Mouse (Mus musculus) forebrain, embryonic 12.5 days (tissue): ENCODE measurements at regions not wholly inside any gene's neighbourhood (a gene's known extent, or its start where the extent isn't known, plus 50 kb on each side); places are given as distances from the start of the nearest gene placed in this dataset.

Experiments
- ATAC-seq: fragments of 200-750 bp; cut with Nextera tagmentation; 2 replicates; pipeline ENCODE4 v1.8.0; 2017; ENCODE audit warnings: moderate TSS enrichment; ENCODE audit not compliant: low FRiP score
- H3K27ac ChIP-seq: fragments of 300-500 bp; sonication (generic); 2 replicates; pipeline ENCODE4 v1.5.1; 2016; ENCODE audit warnings: mild to moderate bottlenecking
- H3K27me3 ChIP-seq: fragments of 300-500 bp; sonication (generic); 2 replicates; pipeline ENCODE4 v1.6.1; 2016; ENCODE audit warnings: mild to moderate bottlenecking
- H3K36me3 ChIP-seq: fragments of 300-500 bp; sonication (generic); replicated peaks from 2 replicates; pipeline ENCODE4 v1.6.1; 2016; ENCODE audit warnings: mild to moderate bottlenecking
- H3K4me1 ChIP-seq: fragments of 300-500 bp; sonication (generic); 2 replicates; pipeline ENCODE4 v1.6.1; 2016
- H3K4me2 ChIP-seq: fragments of 300-500 bp; sonication (generic); 2 replicates; pipeline ENCODE4 v1.6.1; 2016; ENCODE audit warnings: mild to moderate bottlenecking, moderate library complexity
- H3K4me3 ChIP-seq: fragments of 300-500 bp; sonication (generic); replicated peaks from 2 replicates; pipeline ENCODE4 v1.5.1; 2016; ENCODE audit warnings: mild to moderate bottlenecking
- H3K9ac ChIP-seq: fragments of 300-500 bp; sonication (generic); 2 replicates; pipeline ENCODE4 v1.6.1; 2016; ENCODE audit warnings: mild to moderate bottlenecking
- H3K9me3 ChIP-seq: fragments of 300-500 bp; sonication (generic); 2 replicates; pipeline ENCODE4 v1.6.1; 2016
- WGBS: fragments of 180-500 bp; shearing (Covaris S2); methylation state at CpG from one replicate; pipeline ENCODE4 v1.1.7; 2016; 5-methylcytosine and 5-hydroxymethylcytosine counted together

DNA sequence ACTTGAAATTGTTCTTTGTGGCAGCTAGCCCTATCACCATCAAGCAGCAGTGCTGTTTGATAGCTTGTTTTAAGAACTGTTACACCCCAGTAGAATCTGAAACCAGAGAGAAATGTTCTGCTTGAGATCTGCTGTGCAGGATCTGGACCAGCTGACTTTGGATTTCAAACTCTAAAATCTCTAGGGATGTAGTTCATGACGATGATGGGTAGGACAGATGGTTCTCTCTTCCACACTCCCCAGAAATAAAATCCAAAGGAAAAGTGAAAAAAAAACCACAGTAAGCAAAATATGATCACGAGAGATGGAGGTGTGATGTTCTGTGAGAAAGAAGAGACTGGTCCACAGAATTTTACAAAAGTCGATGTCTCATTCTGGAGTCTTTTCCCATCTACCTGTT is 879.9 kb downstream of the Stpg2 start:
- Histone ChIP-seq H3K4me1 (no peaks in the 10 kb centered on the region), H3K27me3 (no peaks in the 10 kb centered on the region), H3K4me3 (no peak overlapping the region), H3K4me2 (no peak overlapping the region), H3K9me3 (no peaks in the 10 kb centered on the region), H3K27ac (no peak overlapping the region), H3K36me3 (no peaks in the 10 kb centered on the region), H3K9ac (no peak overlapping the region)
- ATAC-seq: no peak
- WGBS: 92% methylated on average over 3 of the region's 3 CpGs

DNA sequence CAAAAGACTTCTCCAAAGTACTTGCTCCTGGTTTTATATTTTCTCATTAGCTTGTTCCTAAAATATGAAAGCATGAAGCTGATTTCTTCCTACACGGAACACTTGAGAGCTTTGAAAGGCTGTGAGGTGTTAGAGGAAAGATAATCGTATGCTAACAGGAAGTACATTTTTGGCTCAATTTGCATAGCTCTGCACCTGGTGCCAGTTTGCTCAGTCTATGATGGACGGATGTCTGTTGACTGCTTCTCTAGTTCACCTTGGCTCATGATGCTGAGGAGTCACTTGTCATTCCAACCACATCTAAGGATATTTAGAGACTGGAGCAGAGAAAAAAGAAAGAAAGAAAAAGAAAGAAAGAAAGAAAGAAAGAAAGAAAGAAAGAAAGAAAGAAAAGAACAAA is 882.5 kb downstream of the Stpg2 start:
- Histone ChIP-seq H3K4me2 (no peak overlapping the region), H3K27me3 (no peaks in the 10 kb centered on the region), H3K27ac (no peak overlapping the region), H3K9ac (no peak overlapping the region), H3K4me1 (no peaks in the 10 kb centered on the region), H3K4me3 (no peak overlapping the region), H3K36me3 (no peaks in the 10 kb centered on the region), H3K9me3 (no peaks in the 10 kb centered on the region)
- WGBS: 87% methylated on average over 3 of the region's 3 CpGs
- ATAC-seq: no peak

DNA sequence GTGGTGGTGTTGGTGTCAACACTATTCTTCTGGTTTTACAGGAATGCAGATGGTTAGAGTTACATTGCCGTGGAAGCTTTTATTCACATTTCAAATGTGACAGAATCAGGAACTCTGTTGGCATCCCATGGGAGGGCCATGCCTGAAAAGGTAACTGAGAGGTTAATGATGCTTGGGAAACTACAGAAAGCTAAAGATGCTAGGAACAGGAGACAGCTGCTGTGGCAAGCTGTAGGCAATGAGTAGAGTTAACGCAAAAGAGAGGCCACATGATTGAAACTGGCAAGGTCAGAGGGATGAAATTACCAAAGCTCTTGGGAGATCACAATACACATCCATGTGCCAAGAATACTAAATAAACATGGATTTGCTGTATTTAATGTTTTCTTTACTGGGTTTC is 886.4 kb downstream of the Stpg2 start:
- WGBS: 73% methylated on average over 2 of the region's 2 CpGs
- ATAC-seq: no peak

DNA sequence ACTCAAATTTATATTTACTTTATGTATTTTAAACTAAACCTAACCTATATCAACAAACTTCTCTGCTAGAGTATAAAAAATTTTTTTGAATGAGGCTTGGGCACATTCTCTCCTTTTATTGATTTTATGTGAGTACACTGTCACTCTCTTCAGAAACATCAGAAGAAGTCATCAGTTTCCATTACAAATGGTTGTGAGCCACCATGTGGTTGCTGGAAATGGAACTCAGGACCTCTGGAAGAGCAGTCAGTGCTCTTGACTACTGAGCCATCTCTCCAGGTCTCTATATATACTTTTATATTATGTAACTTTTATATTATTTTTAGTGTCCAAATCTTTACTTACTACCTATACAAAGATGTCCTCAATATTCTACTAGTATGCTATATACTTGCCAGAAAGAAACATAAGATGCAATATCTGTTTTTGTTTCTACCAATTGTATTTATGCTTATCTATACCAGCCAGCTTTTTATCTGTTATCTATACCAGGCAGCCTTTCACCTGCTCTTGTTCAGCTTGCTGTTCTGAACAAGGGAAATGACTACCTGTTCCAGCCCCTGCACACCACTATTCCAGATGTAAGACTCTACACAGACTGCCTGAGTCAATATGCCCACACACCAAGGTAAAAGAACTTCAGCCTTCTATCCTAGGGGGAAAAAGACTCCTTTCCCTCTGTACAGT is 891.5 kb downstream of the Stpg2 start:
- Histone ChIP-seq H3K4me2 (no peak overlapping the region), H3K4me3 (no peak overlapping the region), H3K36me3 (no peaks in the 10 kb centered on the region), H3K9ac (no peak overlapping the region), H3K27me3 (no peaks in the 10 kb centered on the region), H3K9me3 (no peaks in the 10 kb centered on the region), H3K27ac (no peak overlapping the region), H3K4me1 (no peaks in the 10 kb centered on the region)
- no peak for ATAC-seq

More for the DNA sequence above, 886.4 kb downstream of the Stpg2 start:
- Histone ChIP-seq H3K4me1 (no peaks in the 10 kb centered on the region), H3K4me2 (no peak overlapping the region), H3K27me3 (no peaks in the 10 kb centered on the region), H3K27ac (no peak overlapping the region), H3K9ac (no peak overlapping the region), H3K4me3 (no peak overlapping the region), H3K9me3 (no peaks in the 10 kb centered on the region), H3K36me3 (no peaks in the 10 kb centered on the region)

DNA sequence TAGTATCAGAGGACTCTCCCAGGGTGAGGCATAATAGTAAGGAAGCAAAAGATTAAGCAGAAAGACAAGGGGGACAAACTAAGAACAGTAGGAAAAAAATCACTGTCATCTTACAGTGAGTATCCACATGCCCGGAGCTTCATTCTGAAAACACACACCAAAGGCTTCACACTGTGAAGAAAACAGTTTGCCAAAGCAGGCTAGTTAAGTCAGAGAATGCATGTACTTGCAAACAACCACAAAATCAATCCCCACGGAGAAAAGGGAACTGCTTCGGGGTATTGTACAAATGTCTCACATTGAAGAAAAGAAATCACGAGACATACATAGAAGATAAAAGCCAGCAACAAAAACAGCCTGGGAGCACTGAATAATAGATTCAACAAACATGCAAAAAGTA is 903.9 kb downstream of the Stpg2 start:
- no peak for ATAC-seq
- H3K27ac ChIP-seq: no peak overlapping the region
- H3K4me3 ChIP-seq: no peak overlapping the region
- H3K9me3 ChIP-seq: no peaks in the 10 kb centered on the region
- H3K9ac ChIP-seq: no peak overlapping the region
- WGBS: 42% methylated on average over 4 of the region's 4 CpGs
- H3K27me3 ChIP-seq: no peaks in the 10 kb centered on the region
- no peak overlapping the region for H3K4me2 ChIP-seq
- no peaks in the 10 kb centered on the region for H3K36me3 ChIP-seq
- 0 out of 2 replicates have a peak, but pooled peaks cover 4% of the 10 kb centered on the region for H3K4me1 ChIP-seq

DNA sequence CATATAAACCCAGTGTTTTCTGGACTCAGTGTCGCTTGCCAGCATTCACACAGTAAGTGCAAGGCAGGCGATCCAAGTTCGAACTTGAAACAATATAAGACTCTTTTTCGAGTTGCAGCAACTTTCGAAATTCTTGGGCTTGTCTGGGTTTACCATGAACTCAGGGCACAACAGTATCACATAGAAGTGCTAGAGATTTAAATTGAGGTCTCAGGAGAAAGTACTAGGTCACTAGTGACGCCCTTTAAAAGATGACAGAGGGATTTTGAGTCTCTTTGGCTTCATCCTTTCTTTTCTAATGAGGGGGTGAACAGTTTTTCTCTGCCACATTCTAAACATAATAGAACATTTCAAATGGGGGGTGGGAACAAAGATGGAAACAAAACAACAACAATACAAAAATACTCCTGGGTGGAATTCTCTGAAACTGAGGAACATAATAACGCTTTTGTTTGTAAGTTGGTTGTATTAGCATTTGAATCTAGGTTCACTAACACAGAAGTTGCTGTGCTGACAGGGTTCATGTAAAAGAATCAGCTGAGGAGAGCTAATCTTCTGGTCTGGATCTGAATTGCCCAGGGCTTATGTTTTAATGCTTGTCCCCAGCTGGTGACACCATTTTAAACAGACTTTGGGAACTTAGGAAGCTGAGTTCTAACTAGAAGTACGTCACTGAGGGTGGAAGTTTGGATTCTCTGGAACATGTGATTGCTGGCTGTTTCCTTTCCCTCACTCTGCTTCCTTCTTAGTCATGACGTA is 906.1 kb downstream of the Stpg2 start:
- 59% methylated on average over 9 of the region's 9 CpGs for WGBS
- Histone ChIP-seq H3K27me3 (no peaks in the 10 kb centered on the region), H3K36me3 (no peaks in the 10 kb centered on the region), H3K27ac (no peak overlapping the region), H3K4me2 (no peak overlapping the region), H3K9ac (no peak overlapping the region), H3K9me3 (no peaks in the 10 kb centered on the region), H3K4me3 (no peak overlapping the region), H3K4me1 (0 out of 2 replicates have a peak, but pooled peaks cover 4% of the 10 kb centered on the region)
- peak; percentile 71; the same call in 1 of the 2 replicates for ATAC-seq

DNA sequence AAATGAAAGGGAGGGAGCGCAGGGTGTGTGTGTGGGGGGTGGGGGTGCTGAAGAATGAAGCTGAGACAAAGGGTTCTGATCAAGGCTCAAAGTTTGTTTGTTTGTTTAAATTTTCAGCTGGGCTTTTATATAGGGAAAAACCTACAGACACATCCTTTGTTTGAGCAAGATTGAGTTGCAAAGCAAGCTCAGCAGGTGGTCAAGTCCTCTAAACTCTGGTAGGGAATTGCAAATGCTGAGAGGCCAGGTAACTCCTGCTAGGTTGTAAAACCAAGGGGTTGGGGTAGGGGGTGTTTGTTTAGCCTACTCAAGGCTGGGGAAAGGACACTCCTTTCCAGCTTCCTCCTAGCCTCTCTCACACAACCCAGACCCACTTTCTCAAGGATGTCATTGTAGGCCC is 909.6 kb downstream of the Stpg2 start:
- Histone ChIP-seq H3K27me3 (no peaks in the 10 kb centered on the region), H3K36me3 (no peaks in the 10 kb centered on the region), H3K27ac (no peak overlapping the region), H3K4me2 (no peak overlapping the region), H3K9me3 (no peaks in the 10 kb centered on the region), H3K4me1 (0 out of 2 replicates have a peak, but pooled peaks cover 4% of the 10 kb centered on the region), H3K4me3 (no peak overlapping the region), H3K9ac (no peak overlapping the region)
- ATAC-seq: no peak
- 69% methylated on average over 1 of the region's 1 CpGs for WGBS

DNA sequence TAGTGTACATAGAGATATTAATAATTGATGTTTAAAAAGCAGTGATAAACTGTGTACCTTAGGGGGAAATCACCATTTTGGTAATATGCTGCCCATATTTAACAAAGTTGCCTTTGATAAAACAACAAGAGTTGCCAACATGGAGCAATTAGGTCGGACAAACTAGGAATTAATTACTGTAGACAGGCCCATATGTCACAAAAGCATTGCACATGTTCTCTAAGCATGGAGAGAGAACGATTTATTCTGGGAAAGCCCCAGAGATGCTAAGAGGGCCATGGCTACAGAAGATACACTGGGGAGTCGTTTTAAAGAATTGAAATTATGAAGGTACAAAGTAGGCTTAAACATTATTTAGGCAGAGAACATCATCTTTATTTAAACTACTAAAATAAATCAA is 921.8 kb downstream of the Stpg2 start:
- H3K4me1 ChIP-seq: no peaks in the 10 kb centered on the region
- H3K27me3 ChIP-seq: no peaks in the 10 kb centered on the region
- no peak overlapping the region for H3K4me2 ChIP-seq
- H3K9me3 ChIP-seq: no peaks in the 10 kb centered on the region
- no peak overlapping the region for H3K9ac ChIP-seq
- no peak for ATAC-seq
- WGBS: 66% methylated on average over 3 of the region's 3 CpGs
- H3K27ac ChIP-seq: no peak overlapping the region
- H3K4me3 ChIP-seq: no peak overlapping the region
- no peaks in the 10 kb centered on the region for H3K36me3 ChIP-seq

DNA sequence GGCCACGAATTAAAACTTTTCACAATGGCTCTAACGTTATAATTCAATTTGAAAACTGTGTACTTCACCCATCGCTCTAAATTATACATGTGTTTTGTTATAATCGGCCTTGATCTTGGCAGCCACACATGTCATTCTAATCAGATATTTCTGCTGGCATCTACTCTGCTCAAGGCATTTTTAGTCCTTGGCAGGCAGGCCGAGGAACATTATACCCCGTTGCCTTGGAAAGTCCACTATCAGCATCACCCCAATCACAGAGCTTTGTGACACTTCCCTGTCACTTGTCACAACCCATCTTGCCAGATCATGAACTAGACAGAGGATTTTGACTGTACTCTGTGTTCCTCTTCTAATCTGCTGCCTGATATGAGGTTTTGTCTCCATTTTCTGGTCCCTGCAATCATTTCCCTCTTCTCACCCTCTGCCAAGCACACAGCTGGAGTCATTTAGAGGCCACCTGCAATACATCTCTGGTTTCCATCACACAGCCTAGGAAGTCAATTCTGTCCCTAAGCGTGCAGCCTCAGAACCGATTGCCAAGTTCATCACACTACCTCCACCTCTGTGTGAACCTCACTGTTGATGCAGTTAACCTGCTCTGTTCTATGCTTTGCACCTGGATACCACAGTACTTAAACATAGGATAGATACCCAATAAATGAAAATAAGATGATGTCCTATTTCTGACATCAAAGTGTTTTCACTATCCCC is 923.7 kb downstream of the Stpg2 start:
- ATAC-seq: no peak
- 90% methylated on average over 8 of the region's 8 CpGs for WGBS
- H3K9ac ChIP-seq: no peak overlapping the region

DNA sequence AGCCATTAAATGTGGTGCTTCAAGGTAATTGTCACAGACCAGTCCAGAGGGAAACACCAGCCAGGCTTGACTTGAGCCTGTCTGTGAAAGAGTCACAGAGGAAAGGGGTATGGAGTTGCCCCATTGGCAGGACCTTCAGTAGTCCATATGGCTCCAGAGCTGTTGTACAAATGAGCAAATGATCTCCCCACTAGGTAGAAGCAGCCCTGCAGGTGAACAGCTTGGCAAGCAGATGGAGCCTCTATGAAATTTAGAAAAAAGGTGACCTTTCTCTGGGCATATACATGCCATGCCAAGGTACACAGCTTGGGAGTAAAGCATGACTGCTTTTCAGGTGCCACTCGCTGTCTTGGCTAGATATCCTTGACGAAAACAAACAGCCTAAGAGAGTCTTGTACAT is 938.4 kb downstream of the Stpg2 start:
- no peak overlapping the region for H3K4me2 ChIP-seq
- H3K4me1 ChIP-seq: no peaks in the 10 kb centered on the region
- H3K9me3 ChIP-seq: no peaks in the 10 kb centered on the region
- ATAC-seq: no peak
- no peak overlapping the region for H3K27ac ChIP-seq
- no peak overlapping the region for H3K4me3 ChIP-seq
- no peaks in the 10 kb centered on the region for H3K36me3 ChIP-seq
- no peak overlapping the region for H3K9ac ChIP-seq
- 90% methylated on average over 2 of the region's 2 CpGs for WGBS
- H3K27me3 ChIP-seq: no peaks in the 10 kb centered on the region

More for the DNA sequence above, 923.7 kb downstream of the Stpg2 start:
- Histone ChIP-seq H3K27ac (no peak overlapping the region), H3K36me3 (no peaks in the 10 kb centered on the region), H3K27me3 (no peaks in the 10 kb centered on the region), H3K4me1 (no peaks in the 10 kb centered on the region), H3K4me2 (no peak overlapping the region), H3K4me3 (no peak overlapping the region), H3K9me3 (no peaks in the 10 kb centered on the region)

DNA sequence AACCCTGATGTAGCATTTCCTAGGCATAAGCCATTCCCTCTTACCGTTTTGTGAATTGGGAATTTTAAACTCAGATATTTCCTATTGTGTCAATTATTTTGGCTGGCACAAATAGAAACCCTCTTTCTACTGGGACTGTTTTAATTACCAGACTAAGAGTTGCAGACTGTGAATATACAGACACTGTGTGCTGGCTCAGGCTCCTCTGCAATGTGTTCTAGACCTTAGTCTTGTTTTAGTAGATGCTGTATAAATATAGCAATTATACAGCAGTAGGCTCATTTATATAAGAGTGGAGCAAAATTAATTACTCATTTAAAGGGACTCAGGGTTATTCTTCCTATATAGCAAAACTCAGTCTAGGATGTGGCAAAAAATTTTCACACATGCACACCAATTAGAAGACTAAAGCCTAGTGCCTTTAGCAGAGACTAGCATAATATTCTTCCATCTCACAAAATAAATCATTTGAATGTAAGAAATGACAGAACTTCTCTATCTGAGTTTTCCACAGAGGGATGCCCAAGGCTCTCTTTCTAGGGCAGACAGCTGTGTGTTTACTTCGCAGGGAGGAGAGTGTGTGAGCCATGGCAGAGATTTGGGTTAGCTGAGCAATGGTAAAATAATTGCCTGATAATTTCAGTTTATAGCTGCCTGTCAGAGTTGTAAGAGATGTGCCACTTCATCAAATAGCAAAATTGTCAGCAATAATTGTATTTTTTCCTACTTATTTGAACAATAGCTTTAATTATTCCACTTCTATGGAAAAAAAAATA is 941.9 kb downstream of the Stpg2 start:
- 76% methylated on average over 2 of the region's 2 CpGs for WGBS
- H3K4me2 ChIP-seq: no peak overlapping the region
- no peak overlapping the region for H3K9ac ChIP-seq
- H3K27me3 ChIP-seq: no peaks in the 10 kb centered on the region
- H3K27ac ChIP-seq: no peak overlapping the region
- no peaks in the 10 kb centered on the region for H3K9me3 ChIP-seq
- H3K4me3 ChIP-seq: no peak overlapping the region
- H3K36me3 ChIP-seq: no peaks in the 10 kb centered on the region
- peaks cover 6% of the 10 kb centered on the region for H3K4me1 ChIP-seq
- ATAC-seq: no peak

DNA sequence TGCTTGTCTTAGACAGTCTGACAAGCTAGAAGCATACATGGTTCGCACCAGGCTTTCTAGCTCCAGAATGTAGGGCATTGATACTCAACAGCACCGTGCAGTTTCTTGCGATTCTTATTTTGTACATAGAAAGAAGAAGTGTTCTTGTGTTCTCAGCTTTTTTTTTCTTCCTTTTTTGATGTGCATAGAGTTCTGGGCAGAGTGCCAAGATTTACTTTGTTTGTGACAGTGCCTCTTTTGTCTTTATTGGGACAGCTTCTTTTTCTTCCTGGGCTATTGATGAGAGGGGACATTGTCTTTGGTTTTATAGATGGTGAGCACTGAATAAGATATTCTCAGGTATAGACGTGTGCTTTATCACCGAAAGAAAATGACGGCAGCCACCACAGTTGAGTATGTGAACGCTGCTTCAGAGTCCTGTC is 945.0 kb downstream of the Stpg2 start:
- H3K27ac ChIP-seq: 0 out of 2 replicates have a peak overlapping the region, but pooled peaks have one; percentile 5
- no peak overlapping the region for H3K4me2 ChIP-seq
- WGBS: 31% methylated on average over 7 of the region's 7 CpGs
- no peak overlapping the region for H3K4me3 ChIP-seq
- H3K4me1 ChIP-seq: peaks cover 6% of the 10 kb centered on the region
- H3K36me3 ChIP-seq: no peaks in the 10 kb centered on the region
- no peaks in the 10 kb centered on the region for H3K9me3 ChIP-seq
- ATAC-seq: peak; percentile 63; the same call in 1 of the 2 replicates
- no peak overlapping the region for H3K9ac ChIP-seq
- H3K27me3 ChIP-seq: no peaks in the 10 kb centered on the region
